Mouse (Mus musculus): ENCODE results near the gene Gm28710.

Gene Gm28710

DNA sequence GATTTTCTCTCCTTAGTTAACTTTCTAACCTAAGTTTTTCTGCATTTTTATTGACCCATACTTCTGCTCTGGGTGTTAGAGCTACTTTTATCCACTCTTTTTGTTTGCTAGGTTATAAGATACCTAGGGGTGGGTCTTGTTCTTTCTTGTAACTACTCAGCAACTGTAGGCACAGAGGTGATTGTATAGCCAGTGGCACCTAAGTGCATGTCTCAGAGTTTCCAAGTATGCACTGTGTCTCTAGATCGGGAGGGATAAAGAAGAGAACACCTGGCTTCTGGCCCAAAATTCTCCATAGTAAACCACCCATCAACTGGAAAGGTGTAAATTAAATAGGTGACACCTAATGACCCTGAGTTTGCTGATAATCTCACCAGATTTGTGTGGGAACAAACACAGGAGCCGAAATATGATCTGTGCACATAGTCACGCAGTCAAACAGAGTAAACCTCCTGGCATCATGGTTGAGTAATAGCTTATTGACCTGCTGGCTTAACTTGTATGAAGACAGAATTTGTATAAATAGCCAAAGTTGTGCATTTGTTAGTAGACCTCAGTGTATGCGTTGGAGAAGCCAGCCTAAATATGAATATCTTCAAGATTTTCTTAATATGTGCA, at the start of gene Gm28710:
Gene Gm28710, plus strand, starts transcription at position 568 of the 618 bp plus-strand sequence.
- DNase-seq (ENCODE audit: low read depth), result no peak

DNA sequence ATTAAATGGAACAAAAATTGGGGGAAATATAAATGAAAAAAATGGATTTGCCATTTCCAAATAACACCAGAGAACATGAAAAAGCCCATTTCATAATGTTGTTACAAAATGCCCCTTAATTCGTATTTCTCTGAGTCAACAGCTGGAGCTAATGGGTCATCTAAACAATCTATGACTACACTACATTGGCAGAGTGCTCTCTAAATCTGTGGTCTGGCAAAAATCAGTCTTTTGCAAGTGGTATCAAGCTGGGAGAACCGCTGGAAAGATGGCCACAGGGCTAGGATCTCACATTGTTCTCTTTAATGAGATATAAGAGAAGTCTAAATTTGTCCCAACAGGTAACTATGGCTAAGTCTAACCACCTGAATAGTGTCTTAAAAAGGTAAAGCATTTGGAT, 14.4 kb upstream of the Gm28710 start:
- DNase-seq (ENCODE audit: low read depth), result no peak

DNA sequence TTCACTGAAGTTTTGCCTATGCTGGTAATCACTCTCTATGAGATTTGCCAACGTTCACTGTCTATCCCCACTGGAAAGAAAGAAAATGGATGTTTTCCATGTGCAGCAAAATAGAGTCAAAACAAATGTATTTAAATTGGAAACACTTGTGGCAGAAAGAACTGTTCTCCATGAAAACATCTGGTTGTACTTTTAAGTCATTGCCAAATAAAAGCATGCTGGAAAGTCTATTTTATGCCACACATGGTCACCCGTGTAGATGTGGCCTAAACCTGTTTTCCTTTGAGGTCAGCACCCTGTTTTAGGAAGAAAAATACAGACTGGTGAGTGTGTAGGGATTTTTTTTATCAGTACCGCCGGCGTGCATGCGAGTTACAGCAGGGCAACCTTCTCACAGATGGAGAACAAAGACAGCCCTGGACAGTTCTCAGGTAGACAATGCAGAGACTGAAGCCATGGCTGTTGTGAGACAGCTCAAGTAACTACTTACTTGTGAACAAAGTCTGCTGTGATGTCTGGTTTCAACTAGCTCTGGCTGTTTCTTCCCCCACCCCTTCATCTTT, 12.9 kb upstream of the Gm28710 start:
- no peak for DNase-seq (ENCODE audit: low read depth)

DNA sequence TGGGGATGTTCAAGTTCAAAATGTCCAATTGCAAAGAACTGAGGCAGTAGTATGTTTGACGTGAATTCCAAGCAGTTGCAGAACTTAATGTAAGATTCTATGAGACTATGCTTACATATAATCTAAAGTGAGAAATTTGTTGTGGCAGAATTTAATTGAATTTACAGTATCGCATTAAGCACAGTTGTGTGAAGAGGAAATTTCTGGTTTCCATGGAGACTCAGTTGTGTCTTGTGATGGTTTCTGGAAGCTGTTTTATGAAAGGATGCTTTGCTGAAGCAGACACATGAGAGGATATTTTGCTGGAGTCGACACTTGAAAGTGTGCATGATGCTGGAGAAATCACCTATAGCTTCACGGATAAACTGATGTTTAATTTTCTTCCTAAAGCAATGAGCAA, 6.0 kb upstream of the Gm28710 start:
- DNase-seq (ENCODE audit: low read depth), result no peak

DNA sequence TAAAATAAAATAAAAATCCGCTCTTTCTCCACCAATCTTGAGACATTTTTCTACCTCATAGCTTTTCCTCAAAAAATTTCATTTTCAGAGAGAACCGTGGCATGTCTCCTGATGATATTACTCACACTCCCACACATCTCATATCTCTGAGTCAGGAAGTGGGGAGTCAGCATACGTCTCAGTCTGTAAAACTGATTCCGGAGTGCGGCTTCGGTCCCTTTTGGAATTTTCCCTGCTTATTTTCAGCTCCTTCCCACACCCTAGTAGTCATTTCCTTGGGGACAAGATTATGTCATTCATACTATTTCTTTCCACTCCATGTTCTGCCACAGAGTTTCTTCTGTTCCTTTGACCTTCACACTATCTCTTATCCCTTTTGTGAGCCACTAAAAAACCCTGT, 3.4 kb downstream of the Gm28710 start:
- no peak for DNase-seq (ENCODE audit: low read depth)

DNA sequence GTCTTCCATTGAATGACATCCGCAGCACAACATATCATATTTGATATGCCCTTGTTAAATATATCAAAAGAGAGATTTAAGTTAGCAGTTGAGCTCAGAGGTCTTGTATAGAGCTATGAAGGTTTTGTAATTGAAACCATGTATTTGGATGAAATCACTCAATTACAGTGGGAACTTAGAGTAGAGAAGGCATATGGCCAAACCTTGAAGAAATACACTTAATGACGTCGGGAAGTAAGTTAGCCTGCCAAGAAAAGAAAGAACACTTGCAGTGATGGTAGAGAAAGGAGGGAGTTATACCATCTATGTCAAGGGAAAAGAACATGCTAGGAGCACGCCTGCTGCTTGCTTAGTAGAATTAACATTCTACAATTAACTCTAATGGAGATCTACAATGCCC, 11.1 kb downstream of the Gm28710 start:
- DNase-seq (ENCODE audit: low read depth), result no peak

DNA sequence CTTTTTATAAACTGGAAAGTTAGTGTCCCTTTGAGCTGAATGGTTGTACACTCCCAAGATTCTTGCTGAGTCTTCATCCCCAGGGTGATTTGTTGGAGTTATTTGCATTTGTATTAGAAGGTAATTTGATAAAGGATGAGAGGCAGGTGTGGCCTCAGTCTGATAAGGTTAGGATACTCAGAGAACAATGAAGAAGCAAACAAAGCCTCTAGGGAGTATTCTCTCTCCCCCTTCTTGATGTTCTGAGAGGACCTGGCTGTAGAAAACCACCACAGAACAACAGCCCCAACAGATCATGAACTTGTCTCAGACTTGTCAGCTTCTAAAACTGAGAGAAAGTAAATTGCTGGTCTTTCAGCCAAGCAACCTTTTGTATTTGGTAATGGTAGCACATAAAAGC, 47.4 kb downstream of the Gm28710 start:
- no peak for DNase-seq (ENCODE audit: low read depth)

DNA sequence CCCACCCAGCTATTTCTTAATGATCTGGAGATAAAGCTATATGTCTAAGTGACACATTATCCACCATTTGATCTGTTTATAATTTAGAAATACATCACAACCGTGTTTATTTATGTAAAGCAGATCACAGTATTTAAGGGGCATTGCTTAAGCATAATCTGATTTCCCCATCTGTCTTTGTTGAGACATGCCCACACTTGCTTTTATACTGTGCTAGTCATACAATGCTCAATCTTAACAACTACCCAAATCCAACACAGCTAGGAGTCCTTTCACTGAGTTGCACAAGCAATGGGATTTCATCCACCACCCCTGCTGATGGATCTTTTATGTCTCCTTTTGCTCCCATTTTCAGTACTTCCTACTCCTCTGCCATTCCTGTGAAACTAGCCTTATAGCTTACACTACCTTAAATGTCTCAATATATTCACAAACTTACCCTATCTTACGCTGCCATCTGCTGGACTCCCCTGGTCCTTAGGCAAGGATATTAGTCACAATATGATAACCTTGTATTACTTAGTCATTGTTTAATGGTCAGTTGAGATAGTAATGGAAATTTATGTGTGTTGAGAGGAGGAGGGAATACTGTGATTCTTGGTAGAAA, 77.8 kb downstream of the Gm28710 start:
- DNase-seq (ENCODE audit: low read depth), result peak; percentile 6

DNA sequence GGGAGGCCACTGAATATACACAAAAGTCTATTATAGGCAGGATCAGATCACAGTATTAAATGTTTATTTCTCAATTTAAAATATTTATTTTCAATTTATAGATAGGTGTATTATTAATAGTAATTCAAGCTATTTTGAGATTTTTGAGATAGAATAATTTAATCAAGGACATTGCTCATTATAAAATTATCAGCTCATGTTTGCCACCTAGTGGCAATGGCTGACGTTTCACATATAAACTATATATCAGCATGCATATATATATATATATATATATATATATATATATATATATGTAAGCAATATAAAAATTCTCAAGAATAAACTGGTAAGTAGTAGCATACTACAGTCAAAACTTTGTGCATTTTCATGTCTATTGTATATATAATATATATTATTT, 102.6 kb downstream of the Gm28710 start:
- no peak for DNase-seq (ENCODE audit: low read depth)

DNA sequence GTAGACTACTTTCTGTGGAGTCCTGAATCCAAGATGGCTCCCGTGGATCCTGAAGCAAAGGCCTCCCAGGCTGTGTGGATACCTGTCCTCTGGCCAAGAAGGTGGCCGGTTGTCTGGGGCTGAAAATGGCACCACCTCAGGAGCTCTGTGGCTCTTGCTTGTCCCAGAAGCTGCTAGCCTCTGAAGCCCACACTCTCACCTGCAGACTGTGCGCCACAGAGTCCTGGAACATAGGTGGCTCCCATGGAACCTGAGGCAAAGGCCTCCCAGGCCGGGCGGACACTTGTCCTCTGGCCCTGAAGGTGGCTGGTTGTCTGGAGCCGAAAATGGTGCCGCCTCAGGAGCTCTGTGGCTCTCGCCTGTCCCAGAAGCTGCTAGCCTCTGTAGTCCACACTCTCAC, 128.2 kb downstream of the Gm28710 start:
- DNase-seq (ENCODE audit: low read depth), result no peak

DNA sequence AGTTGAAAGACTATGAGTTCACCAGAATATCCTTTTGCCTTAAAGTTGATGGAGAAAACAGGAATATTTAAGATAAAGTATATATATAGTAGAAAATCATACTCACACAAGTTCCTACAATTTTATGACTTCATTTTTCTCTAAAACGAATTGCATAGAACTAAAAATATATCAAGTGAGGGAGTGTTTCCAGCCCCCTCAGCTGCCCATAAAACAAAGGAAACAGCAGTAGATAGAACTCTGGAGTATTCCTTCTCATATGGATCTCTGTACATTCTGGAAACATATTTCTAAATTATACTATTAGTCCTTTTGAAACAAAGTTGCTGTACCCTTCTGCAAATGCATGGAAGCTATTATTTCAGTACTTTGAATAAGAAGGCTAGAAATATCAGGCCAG, 130.9 kb downstream of the Gm28710 start:
- no peak for DNase-seq (ENCODE audit: low read depth)

Data from c-Kit-positive CD71-positive TER-119-negative erythroid progenitor cells, embryonic 14.5 days (primary cell).